In the genomic region with DNA sequence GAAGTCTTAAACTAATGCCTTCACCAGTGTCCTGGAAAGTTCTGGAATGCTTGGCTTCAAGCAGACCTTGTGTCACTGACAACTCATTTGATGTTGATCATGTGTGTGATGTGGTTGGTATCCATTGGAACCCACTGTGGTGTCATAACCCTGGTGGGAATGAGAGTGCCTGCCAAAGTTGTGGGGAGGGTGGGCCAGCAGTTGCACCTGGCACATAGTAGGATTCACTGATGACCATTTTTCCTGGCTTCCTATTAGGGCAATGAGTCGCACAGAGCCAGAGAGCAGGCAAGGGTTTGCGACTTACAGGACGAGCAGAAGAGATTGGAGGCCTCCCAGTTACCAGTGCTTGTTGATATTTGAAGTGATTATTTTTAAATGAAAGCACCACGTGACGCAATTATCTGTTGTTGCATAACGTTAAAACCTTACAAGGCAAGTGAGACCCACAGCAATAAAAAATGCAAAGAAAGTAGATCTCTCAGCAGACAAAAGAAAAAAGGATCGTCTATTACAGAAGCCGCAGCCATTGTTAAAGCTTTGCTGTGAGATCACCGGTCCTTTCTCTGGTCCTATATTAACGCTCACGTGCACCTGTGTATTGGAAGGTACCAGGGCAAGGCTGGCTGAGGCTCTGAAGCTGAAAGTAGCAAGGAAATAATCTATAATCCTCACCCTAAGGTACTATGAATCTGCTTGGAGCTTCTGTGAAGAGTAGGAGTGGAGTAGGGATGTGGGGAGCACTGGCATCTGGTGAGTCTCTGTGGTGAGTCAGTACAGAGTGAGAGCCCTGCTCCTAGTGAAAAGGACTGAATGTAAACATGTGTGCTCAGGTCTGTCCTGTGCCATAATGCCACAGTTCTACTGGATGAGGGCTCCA, we compare ENCODE assay signal across 11 mouse cellular contexts.
A peak's percentile ranks its signal among the peaks of the same experiment; 100 is the strongest.
DNase-seq lines count a peak whose midpoint lies in the region; ATAC-seq and TF ChIP-seq lines count a peak whose summit lies in the region.
"Had no signal": no experiment of that assay in that cellular context is flagged by ENCODE, and none has a peak within 500 bp of the region (broad histone marks: within the 10 kb centered on the region; RNA-seq: fewer than 3 reads in every experiment).

No protein-coding gene starts in this region.

- H3K27ac ChIP-seq in forebrain, embryonic 13.5 days = peak overlapping the region; percentile 59
- H3K27ac ChIP-seq in hindbrain, postnatal 0 days = no peak overlapping the region
- H3K27ac ChIP-seq: kidney, postnatal 0 days; midbrain, embryonic 12.5 days had no signal

- no peak for TF ChIP-seq CTCF in G1E (IDR thresholded peaks at IDR 0.05; ENCODE audit: low read depth, low read length)
- no peak for TF ChIP-seq CTCF in hindbrain, postnatal 0 days (IDR thresholded peaks at IDR 0.05; ENCODE audit: low read depth)

- peaks cover 5% of the 10 kb centered on the region for H3K9me3 ChIP-seq in G1E (replicated peaks)
- H3K9me3 ChIP-seq in forebrain, embryonic 13.5 days (replicated peaks) = peaks cover 3% of the 10 kb centered on the region; the same call in 1 of the 2 replicates
- H3K9me3 ChIP-seq in hindbrain, postnatal 0 days (ENCODE audit: low read length) = no peaks in the 10 kb centered on the region
- H3K9me3 ChIP-seq: midbrain, embryonic 12.5 days had no signal

- no peak overlapping the region for H3K9ac ChIP-seq in forebrain, embryonic 13.5 days
- H3K9ac ChIP-seq in hindbrain, postnatal 0 days (replicated peaks; ENCODE audit: low read length) = no peak overlapping the region
- H3K9ac ChIP-seq: midbrain, embryonic 12.5 days had no signal

- H3K4me3 ChIP-seq in G1E (ENCODE audit: low read depth, low read length) = peak overlapping the region; percentile 5; the same call in 1 of the 2 replicates
- H3K4me3 ChIP-seq in forebrain, embryonic 13.5 days = no peak overlapping the region
- no peak overlapping the region for H3K4me3 ChIP-seq in hindbrain, postnatal 0 days (ENCODE audit: low read length)
- H3K4me3 ChIP-seq: midbrain, embryonic 12.5 days had no signal

- no peaks in the 10 kb centered on the region for H3K36me3 ChIP-seq in G1E (replicated peaks)
- H3K36me3 ChIP-seq in forebrain, embryonic 13.5 days (ENCODE audit: poor library complexity, severe bottlenecking) = no peaks in the 10 kb centered on the region
- H3K36me3 ChIP-seq in hindbrain, postnatal 0 days (ENCODE audit: insufficient read depth, low read length) = no peaks in the 10 kb centered on the region
- H3K36me3 ChIP-seq: midbrain, embryonic 12.5 days had no signal

- 66% methylated on average over 11 of the region's 11 CpGs for WGBS in forebrain, embryonic 13.5 days
- WGBS in hindbrain, postnatal 0 days = 68% methylated on average over 11 of the region's 11 CpGs

- peaks cover 7% of the 10 kb centered on the region; the same call in 1 of the 2 replicates for H3K27me3 ChIP-seq in G1E (ENCODE audit: insufficient read depth, low read length)
- H3K27me3 ChIP-seq in forebrain, embryonic 13.5 days = no peaks in the 10 kb centered on the region
- H3K27me3 ChIP-seq in hindbrain, postnatal 0 days (ENCODE audit: insufficient read depth, low read length) = no peaks in the 10 kb centered on the region
- H3K27me3 ChIP-seq: midbrain, embryonic 12.5 days had no signal

- H3K4me2 ChIP-seq in forebrain, embryonic 13.5 days = no peak overlapping the region
- no peak overlapping the region for H3K4me2 ChIP-seq in hindbrain, postnatal 0 days (ENCODE audit: low read depth, low read length)
- H3K4me2 ChIP-seq: midbrain, embryonic 12.5 days had no signal

- no peak for ATAC-seq in G1E (ENCODE audit: extremely low read depth, insufficient number of reproducible peaks, low FRiP score, poor library complexity, severe bottlenecking)
- ATAC-seq in forebrain, embryonic 13.5 days = no peak
- no peak; the same call in 1 of the 2 replicates for ATAC-seq in hindbrain, postnatal 0 days

- peak; percentile 48 to 57 for DNase-seq in frontal cortex, postnatal 36 days (ENCODE audit: low spot score in 2 of 2)
- DNase-seq in frontal cortex, postnatal 10 days (ENCODE audit: low spot score in 2 of 2) = no peak
- peak; percentile 33 to 50 for DNase-seq in left cerebral cortex, adult 18-20 months (ENCODE audit: low spot score in 2 of 2)
- no peak for DNase-seq in left cerebral cortex, postnatal 14 days (ENCODE audit: low spot score in 2 of 2)
- DNase-seq in G1E (ENCODE audit: low spot score) = no peak
- DNase-seq in neural tube, embryonic 10.5 days (ENCODE audit: extremely low spot score, low spot score) = no peak
- no peak for DNase-seq in hindbrain, postnatal 0 days (ENCODE audit: low spot score)
- DNase-seq: thymus, adult 2 months had no signal

- intact Hi-C loops in left cerebral cortex, postnatal 14 days (cut with DNase I) = no loop called here

- H3K4me1 ChIP-seq in G1E (ENCODE audit: insufficient read depth, low read depth, low read length) = peaks cover 52% of the 10 kb centered on the region
- H3K4me1 ChIP-seq in forebrain, embryonic 13.5 days = peaks cover 47% of the 10 kb centered on the region
- peaks cover 5% of the 10 kb centered on the region for H3K4me1 ChIP-seq in hindbrain, postnatal 0 days (ENCODE audit: insufficient read depth, low read length)

Comparison
In these comparisons a context has a peak if more than half of its experiments do, and no peak if none do; other contexts are left out.
1. DNase-seq: peak in frontal cortex, postnatal 36 days (2 of 2) and left cerebral cortex, adult 18-20 months (2 of 2); none in frontal cortex, postnatal 10 days (0 of 2), left cerebral cortex, postnatal 14 days (0 of 2), G1E (single experiment), neural tube, embryonic 10.5 days (single experiment) and hindbrain, postnatal 0 days (single experiment).